Mouse (Mus musculus): ENCODE measurements around the gene Scp2.

DNA sequence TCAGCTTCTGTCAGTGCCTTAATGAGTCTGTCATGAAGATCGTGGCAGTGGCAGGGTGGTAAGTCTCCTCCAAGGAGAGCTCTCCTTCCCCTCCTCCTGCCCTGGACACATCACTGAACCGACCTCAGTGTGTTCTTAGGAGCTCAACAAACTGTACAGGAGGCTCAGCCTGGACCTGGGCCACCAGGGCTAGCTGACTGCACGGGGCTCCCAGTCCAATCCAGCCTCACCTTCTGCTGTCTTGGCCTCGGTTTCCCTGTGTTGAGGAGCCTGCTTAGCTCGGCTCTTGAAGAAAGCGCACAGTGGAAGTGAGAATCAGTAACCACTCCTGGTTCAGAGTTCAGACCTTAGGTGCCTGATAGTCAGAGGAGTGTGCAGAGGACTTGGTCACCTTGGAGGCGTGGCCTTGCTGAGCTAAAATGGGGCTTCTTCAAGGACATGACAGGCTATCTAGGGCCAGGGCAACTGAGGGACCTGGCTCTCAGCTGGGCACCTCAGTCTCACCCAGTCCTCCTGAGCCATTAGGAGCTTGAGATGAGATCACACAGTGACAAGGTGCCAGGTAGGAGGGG is 137.2 kb downstream of the Scp2 start:
- TF ChIP-seq CTCF (IDR thresholded peaks at IDR 0.05; ENCODE audit: extremely low read depth, insufficient read depth, low read length) (no peak), POLR2A (IDR thresholded peaks at IDR 0.05; ENCODE audit: extremely low read depth, insufficient read depth, low read length) (no peak)

Data from cortical plate, adult 2 months (tissue).